Comparison of ENCODE assay signal across 19 mouse cellular contexts in genomic region chr1:39487370-39487769, GRCm38 (mm10).
"Had no signal": no experiment of that assay in that cellular context is flagged by ENCODE, and none has a peak within 500 bp of the region (broad histone marks: within the 10 kb centered on the region; RNA-seq: fewer than 3 reads in every experiment).

No protein-coding gene starts in this region.

- H3K9me3 ChIP-seq: midbrain, embryonic 12.5 days; midbrain, embryonic 15.5 days; neural tube, embryonic 12.5 days; neural tube, embryonic 15.5 days had no signal

- H3K27me3 ChIP-seq: midbrain, embryonic 12.5 days; midbrain, embryonic 15.5 days; neural tube, embryonic 12.5 days; neural tube, embryonic 15.5 days had no signal

- H3K36me3 ChIP-seq: midbrain, embryonic 12.5 days; midbrain, embryonic 15.5 days; neural tube, embryonic 12.5 days; neural tube, embryonic 15.5 days had no signal

- ATAC-seq: intestine, postnatal 0 days; liver, postnatal 0 days; lung, postnatal 0 days; midbrain, embryonic 15.5 days had no signal

- H3K27ac ChIP-seq: kidney, postnatal 0 days; layer of hippocampus, adult 2 months; macrophage; midbrain, embryonic 12.5 days; midbrain, embryonic 15.5 days; neural tube, embryonic 12.5 days; neural tube, embryonic 15.5 days; stomach, postnatal 0 days had no signal

- DNase-seq: kidney, adult 2 months; kidney, postnatal 25 days; layer of hippocampus, adult 9-11 months; liver, postnatal 0 days; lung, embryonic 14.5 days; right cerebral cortex, postnatal 14 days; right cerebral cortex, postnatal 4 days; thymus, adult 2 months; thymus, postnatal 25 days had no signal

- H3K4me3 ChIP-seq: layer of hippocampus, adult 2 months; midbrain, embryonic 12.5 days; midbrain, embryonic 15.5 days; neural tube, embryonic 12.5 days; neural tube, embryonic 15.5 days had no signal
